Mouse (Mus musculus): ENCODE measurements around the gene Omg.

DNA sequence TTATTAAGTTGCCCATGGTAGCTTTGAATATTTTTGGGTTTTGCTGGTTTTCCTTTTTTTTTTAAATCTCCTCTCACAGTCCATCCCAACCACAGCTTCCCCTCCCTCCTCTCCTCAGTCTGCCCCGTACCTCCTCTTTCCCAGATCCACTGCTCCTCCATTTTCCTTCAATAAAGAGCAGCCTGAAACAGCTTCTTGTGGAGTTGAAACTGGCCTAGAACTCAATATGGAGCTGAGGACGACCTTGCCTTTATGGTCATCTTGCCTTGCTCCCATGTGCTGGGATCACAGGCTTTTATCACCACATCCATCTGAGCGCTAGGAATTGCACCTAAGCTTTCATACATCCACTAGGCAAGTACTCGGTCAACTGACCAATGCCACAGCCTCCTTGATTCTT lies 27.6 kb upstream of the Omg start:
- TF ChIP-seq POLR2A (IDR thresholded peaks at IDR 0.05; ENCODE audit: insufficient read depth, low read depth, low read length): no peak
- no peak for TF ChIP-seq CTCF (IDR thresholded peaks at IDR 0.05; ENCODE audit: insufficient read depth, low read depth, low read length)

Data from olfactory bulb, adult 2 months (tissue).